Mouse (Mus musculus) embryonic facial prominence, embryonic 15.5 days (tissue): ENCODE measurements around the gene Mgmt. TPM values are rescaled to one million over a fixed set of nuclear protein-coding genes. Genes with fewer than 3 reads are reported as not detected.

Source experiments
- ATAC-seq: fragments of 200-750 bp; cut with Nextera tagmentation; 2 replicates; pipeline ENCODE4 v1.8.0; 2017; ENCODE audit warnings: low read depth, moderate TSS enrichment; ENCODE audit not compliant: insufficient number of reproducible peaks, low FRiP score, low TSS enrichment
- H3K27ac ChIP-seq: fragments of 300-500 bp; sonication (generic); replicated peaks from 2 replicates; pipeline ENCODE4 v1.5.1; 2015; ENCODE audit warnings: mild to moderate bottlenecking, inconsistent platforms
- H3K27me3 ChIP-seq: fragments of 300-500 bp; sonication (generic); 2 replicates; pipeline ENCODE4 v1.6.1; 2015; ENCODE audit warnings: inconsistent platforms
- H3K36me3 ChIP-seq: fragments of 300-500 bp; sonication (generic); 2 replicates; pipeline ENCODE4 v1.6.1; 2015; ENCODE audit warnings: mild to moderate bottlenecking, inconsistent platforms
- H3K4me1 ChIP-seq: fragments of 300-500 bp; sonication (generic); 2 replicates; pipeline ENCODE4 v1.6.1; 2015; ENCODE audit warnings: inconsistent platforms
- H3K4me2 ChIP-seq: fragments of 300-500 bp; sonication (generic); replicated peaks from 2 replicates; pipeline ENCODE4 v1.6.1; 2015; ENCODE audit warnings: mild to moderate bottlenecking, inconsistent platforms
- H3K4me3 ChIP-seq: fragments of 300-500 bp; sonication (generic); replicated peaks from 2 replicates; pipeline ENCODE4 v1.5.1; 2015; ENCODE audit warnings: mild to moderate bottlenecking, inconsistent platforms
- H3K9ac ChIP-seq: fragments of 300-500 bp; sonication (generic); 2 replicates; pipeline ENCODE4 v1.6.1; 2015; ENCODE audit warnings: inconsistent platforms
- H3K9me3 ChIP-seq: fragments of 300-500 bp; sonication (generic); replicated peaks from 2 replicates; pipeline ENCODE4 v1.6.1; 2016; ENCODE audit warnings: inconsistent platforms
- WGBS: fragments of 180-500 bp; shearing (Covaris S2); methylation state at CpG from one replicate; pipeline ENCODE4 v1.1.7; 2015; 5-methylcytosine and 5-hydroxymethylcytosine counted together
- polyA plus RNA-seq: library from polyadenylated mRNA; unstranded; fragments of >200 nt; fragmentation: Nextera tagmentation; extraction: Ambion mirVana; gene quantifications from 2 replicates; pipeline ENCODE4 v1.2.1, GENCODE M21; 2015

Gene Mgmt
- polyA plus RNA-seq = 6.7 and 6.8 TPM in 2 replicates

GRCm38 (mm10) chr7:136894106-136894986 lies at the start of gene Mgmt:
TSS of gene Mgmt (plus strand) at chr7:136894614.
- Histone ChIP-seq H3K36me3 (no peaks in the 10 kb centered on the region), H3K4me1 (peaks cover 16% of the 10 kb centered on the region; the same call in 1 of the 2 replicates), H3K4me2 (peak within 1 kb of the TSS; percentile 61), H3K4me3 (peak within 1 kb of the TSS; percentile 41), H3K9me3 (no peaks in the 10 kb centered on the region), H3K9ac (peak within 1 kb of the TSS; percentile 9; the same call in 1 of the 2 replicates), H3K27me3 (no peaks in the 10 kb centered on the region), H3K27ac (peak within 1 kb of the TSS; percentile 76)
- 9% methylated on average over 33 of the region's 33 CpGs for WGBS
- peak; percentile 99 for ATAC-seq

GRCm38 (mm10) chr7:136844835-136845234 lies 49.6 kb upstream of the Mgmt start:
- H3K36me3 ChIP-seq = no peaks in the 10 kb centered on the region
- no peak overlapping the region for H3K4me2 ChIP-seq
- H3K27ac ChIP-seq = no peak overlapping the region
- H3K9me3 ChIP-seq = no peaks in the 10 kb centered on the region
- H3K4me3 ChIP-seq = no peak overlapping the region
- H3K4me1 ChIP-seq = peaks cover 17% of the 10 kb centered on the region
- no peak overlapping the region for H3K9ac ChIP-seq
- no peak for ATAC-seq
- WGBS = 58% methylated on average over 5 of the region's 5 CpGs
- no peaks in the 10 kb centered on the region for H3K27me3 ChIP-seq

GRCm38 (mm10) chr7:136845321-136845720 lies 49.1 kb upstream of the Mgmt start:
- Histone ChIP-seq H3K4me1 (peaks cover 16% of the 10 kb centered on the region; the same call in 1 of the 2 replicates), H3K36me3 (no peaks in the 10 kb centered on the region), H3K27ac (0 out of 2 replicates have a peak overlapping the region, but pooled peaks have one; percentile 1), H3K9ac (no peak overlapping the region), H3K9me3 (no peaks in the 10 kb centered on the region), H3K4me3 (no peak overlapping the region), H3K27me3 (no peaks in the 10 kb centered on the region), H3K4me2 (no peak overlapping the region)
- ATAC-seq = no peak
- 23% methylated on average over 9 of the region's 9 CpGs for WGBS

- ATAC-seq = no peak
- no peak overlapping the region for H3K4me3 ChIP-seq
- H3K9ac ChIP-seq = no peak overlapping the region
- H3K27ac ChIP-seq = no peak overlapping the region
- WGBS = 54% methylated on average over 10 of the region's 10 CpGs
- H3K36me3 ChIP-seq = no peaks in the 10 kb centered on the region
- peaks cover 10% of the 10 kb centered on the region; the same call in 1 of the 2 replicates for H3K4me1 ChIP-seq
- H3K9me3 ChIP-seq = no peaks in the 10 kb centered on the region
- H3K4me2 ChIP-seq = no peak overlapping the region
- no peaks in the 10 kb centered on the region for H3K27me3 ChIP-seq
Measured at GRCm38 (mm10) chr7:136846086-136846620, 48.3 kb upstream of the Mgmt start.

- 82% methylated on average over 6 of the region's 6 CpGs for WGBS
- peaks cover 5% of the 10 kb centered on the region; the same call in 1 of the 2 replicates for H3K4me1 ChIP-seq
- no peak overlapping the region for H3K4me3 ChIP-seq
- no peaks in the 10 kb centered on the region for H3K9me3 ChIP-seq
- no peak overlapping the region for H3K4me2 ChIP-seq
- no peaks in the 10 kb centered on the region for H3K27me3 ChIP-seq
- H3K27ac ChIP-seq = no peak overlapping the region
- H3K36me3 ChIP-seq = no peaks in the 10 kb centered on the region
- H3K9ac ChIP-seq = no peak overlapping the region
- no peak for ATAC-seq
Measured at GRCm38 (mm10) chr7:136847601-136848000, 46.8 kb upstream of the Mgmt start.

- 82% methylated on average over 8 of the region's 8 CpGs for WGBS
Measured at GRCm38 (mm10) chr7:136848761-136849160, 45.7 kb upstream of the Mgmt start.

GRCm38 (mm10) chr7:136849811-136850210 lies 44.6 kb upstream of the Mgmt start:
- Histone ChIP-seq H3K4me3 (no peak overlapping the region), H3K27me3 (no peaks in the 10 kb centered on the region), H3K9me3 (no peaks in the 10 kb centered on the region), H3K4me2 (no peak overlapping the region), H3K27ac (no peak overlapping the region), H3K4me1 (peaks cover 5% of the 10 kb centered on the region; the same call in 1 of the 2 replicates), H3K9ac (no peak overlapping the region), H3K36me3 (no peaks in the 10 kb centered on the region)
- ATAC-seq = no peak
- 79% methylated on average over 3 of the region's 3 CpGs for WGBS

More at GRCm38 (mm10) chr7:136848761-136849160, 45.7 kb upstream of the Mgmt start:
- Histone ChIP-seq H3K27me3 (no peaks in the 10 kb centered on the region), H3K27ac (no peak overlapping the region), H3K4me1 (peaks cover 5% of the 10 kb centered on the region; the same call in 1 of the 2 replicates), H3K4me3 (no peak overlapping the region), H3K9me3 (no peaks in the 10 kb centered on the region), H3K36me3 (no peaks in the 10 kb centered on the region), H3K9ac (no peak overlapping the region), H3K4me2 (no peak overlapping the region)
- ATAC-seq = no peak

GRCm38 (mm10) chr7:136850339-136850738 lies 44.1 kb upstream of the Mgmt start:
- H3K4me3 ChIP-seq = no peak overlapping the region
- ATAC-seq = no peak
- no peak overlapping the region for H3K9ac ChIP-seq
- H3K27ac ChIP-seq = no peak overlapping the region
- WGBS = 43% methylated on average over 5 of the region's 5 CpGs
- H3K27me3 ChIP-seq = no peaks in the 10 kb centered on the region
- no peak overlapping the region for H3K4me2 ChIP-seq
- peaks cover 3% of the 10 kb centered on the region; the same call in 1 of the 2 replicates for H3K4me1 ChIP-seq
- H3K36me3 ChIP-seq = no peaks in the 10 kb centered on the region
- no peaks in the 10 kb centered on the region for H3K9me3 ChIP-seq

GRCm38 (mm10) chr7:136851946-136852345 lies 42.5 kb upstream of the Mgmt start:
- Histone ChIP-seq H3K9ac (no peak overlapping the region), H3K4me2 (no peak overlapping the region), H3K27ac (no peak overlapping the region), H3K36me3 (no peaks in the 10 kb centered on the region), H3K27me3 (no peaks in the 10 kb centered on the region), H3K9me3 (no peaks in the 10 kb centered on the region), H3K4me3 (no peak overlapping the region), H3K4me1 (no peaks in the 10 kb centered on the region)
- ATAC-seq = no peak
- WGBS = 74% methylated on average over 8 of the region's 8 CpGs

GRCm38 (mm10) chr7:136852721-136853120 lies 41.7 kb upstream of the Mgmt start:
- no peaks in the 10 kb centered on the region for H3K9me3 ChIP-seq
- no peak for ATAC-seq
- no peak overlapping the region for H3K4me2 ChIP-seq
- no peaks in the 10 kb centered on the region for H3K4me1 ChIP-seq
- no peaks in the 10 kb centered on the region for H3K27me3 ChIP-seq
- no peak overlapping the region for H3K9ac ChIP-seq
- no peaks in the 10 kb centered on the region for H3K36me3 ChIP-seq
- 68% methylated on average over 4 of the region's 4 CpGs for WGBS
- H3K27ac ChIP-seq = no peak overlapping the region
- no peak overlapping the region for H3K4me3 ChIP-seq

GRCm38 (mm10) chr7:136864677-136865463 lies 29.5 kb upstream of the Mgmt start:
- H3K4me2 ChIP-seq = no peak overlapping the region
- H3K27ac ChIP-seq = no peak overlapping the region
- no peaks in the 10 kb centered on the region for H3K9me3 ChIP-seq
- H3K4me3 ChIP-seq = no peak overlapping the region
- H3K9ac ChIP-seq = no peak overlapping the region
- no peak for ATAC-seq
- WGBS = 39% methylated on average over 7 of the region's 7 CpGs
- H3K27me3 ChIP-seq = no peaks in the 10 kb centered on the region
- H3K4me1 ChIP-seq = no peaks in the 10 kb centered on the region
- no peaks in the 10 kb centered on the region for H3K36me3 ChIP-seq
